Mouse (Mus musculus): ENCODE measurements at regions not wholly inside any gene's neighbourhood (a gene's known extent, or its start where the extent isn't known, plus 50 kb on each side); places are given as distances from the start of the nearest gene placed in this dataset.
A peak's percentile ranks its signal among the peaks of the same experiment; 100 is the strongest.

- Histone ChIP-seq H3K9ac (no peak overlapping the region), H3K27me3 (no peaks in the 10 kb centered on the region), H3K4me3 (replicated peaks) (no peak overlapping the region), H3K9me3 (no peaks in the 10 kb centered on the region), H3K36me3 (replicated peaks) (no peaks in the 10 kb centered on the region), H3K27ac (no peak overlapping the region), H3K4me2 (no peak overlapping the region), H3K4me1 (no peaks in the 10 kb centered on the region)
- ATAC-seq (ENCODE audit: low FRiP score) = no peak
Observed at GRCm38 (mm10) chr2:50822738-50823137, 326.2 kb downstream of the Rnd3 start.

GRCm38 (mm10) chr2:50819305-50819665, 329.6 kb downstream of the Rnd3 start:
- H3K4me2 ChIP-seq = no peak overlapping the region
- no peaks in the 10 kb centered on the region for H3K4me1 ChIP-seq
- H3K36me3 ChIP-seq (replicated peaks) = no peaks in the 10 kb centered on the region
- no peaks in the 10 kb centered on the region for H3K27me3 ChIP-seq
- H3K9me3 ChIP-seq = no peaks in the 10 kb centered on the region
- H3K4me3 ChIP-seq (replicated peaks) = no peak overlapping the region
- ATAC-seq (ENCODE audit: low FRiP score) = no peak
- H3K27ac ChIP-seq = no peak overlapping the region
- no peak overlapping the region for H3K9ac ChIP-seq
- WGBS = 87% methylated on average over 5 of the region's 5 CpGs

- WGBS = 87% methylated on average over 7 of the region's 7 CpGs
- no peaks in the 10 kb centered on the region for H3K9me3 ChIP-seq
Observed at GRCm38 (mm10) chr2:50818557-50819304, 330.2 kb downstream of the Rnd3 start.

GRCm38 (mm10) chr2:50816364-50816763, 332.5 kb downstream of the Rnd3 start:
- peaks cover 14% of the 10 kb centered on the region for H3K4me1 ChIP-seq
- WGBS = 79% methylated on average over 5 of the region's 5 CpGs
- no peak overlapping the region for H3K4me2 ChIP-seq
- no peak overlapping the region for H3K27ac ChIP-seq
- H3K4me3 ChIP-seq (replicated peaks) = no peak overlapping the region
- H3K27me3 ChIP-seq = no peaks in the 10 kb centered on the region
- H3K36me3 ChIP-seq (replicated peaks) = no peaks in the 10 kb centered on the region
- no peaks in the 10 kb centered on the region for H3K9me3 ChIP-seq
- no peak for ATAC-seq (ENCODE audit: low FRiP score)
- H3K9ac ChIP-seq = no peak overlapping the region

More at GRCm38 (mm10) chr2:50818557-50819304, 330.2 kb downstream of the Rnd3 start:
- H3K36me3 ChIP-seq (replicated peaks) = no peaks in the 10 kb centered on the region
- H3K4me2 ChIP-seq = no peak overlapping the region
- H3K9ac ChIP-seq = no peak overlapping the region
- no peaks in the 10 kb centered on the region for H3K4me1 ChIP-seq
- H3K27ac ChIP-seq = no peak overlapping the region
- H3K27me3 ChIP-seq = no peaks in the 10 kb centered on the region
- no peak for ATAC-seq (ENCODE audit: low FRiP score)
- no peak overlapping the region for H3K4me3 ChIP-seq (replicated peaks)

GRCm38 (mm10) chr2:50815541-50815940, 333.4 kb downstream of the Rnd3 start:
- Histone ChIP-seq H3K9me3 (no peaks in the 10 kb centered on the region), H3K9ac (no peak overlapping the region), H3K4me1 (peaks cover 18% of the 10 kb centered on the region), H3K27me3 (no peaks in the 10 kb centered on the region), H3K36me3 (replicated peaks) (no peaks in the 10 kb centered on the region), H3K27ac (no peak overlapping the region), H3K4me3 (replicated peaks) (no peak overlapping the region), H3K4me2 (no peak overlapping the region)
- ATAC-seq (ENCODE audit: low FRiP score) = no peak
- WGBS = 45% methylated on average over 3 of the region's 3 CpGs

GRCm38 (mm10) chr2:50813568-50814461, 335.1 kb downstream of the Rnd3 start:
- Histone ChIP-seq H3K27ac (no peak overlapping the region), H3K4me1 (peaks cover 26% of the 10 kb centered on the region), H3K27me3 (no peaks in the 10 kb centered on the region), H3K4me3 (replicated peaks) (no peak overlapping the region), H3K36me3 (replicated peaks) (no peaks in the 10 kb centered on the region), H3K9ac (no peak overlapping the region), H3K4me2 (no peak overlapping the region), H3K9me3 (no peaks in the 10 kb centered on the region)
- 91% methylated on average over 9 of the region's 9 CpGs for WGBS
- no peak for ATAC-seq (ENCODE audit: low FRiP score)

GRCm38 (mm10) chr2:50812296-50812695, 336.6 kb downstream of the Rnd3 start:
- H3K27ac ChIP-seq = peak overlapping the region; percentile 13; the same call in 1 of the 2 replicates
- WGBS = 34% methylated on average over 4 of the region's 4 CpGs

GRCm38 (mm10) chr2:50810336-50811066, 338.4 kb downstream of the Rnd3 start:
- Histone ChIP-seq H3K27me3 (no peaks in the 10 kb centered on the region), H3K9me3 (no peaks in the 10 kb centered on the region), H3K4me1 (peaks cover 26% of the 10 kb centered on the region), H3K9ac (peak overlapping the region; percentile 3; the same call in 1 of the 2 replicates), H3K36me3 (replicated peaks) (no peaks in the 10 kb centered on the region), H3K4me2 (0 out of 2 replicates have a peak overlapping the region, but pooled peaks have one; percentile 17), H3K4me3 (replicated peaks) (no peak overlapping the region), H3K27ac (peak overlapping the region; percentile 87)
- peak; percentile 81 for ATAC-seq (ENCODE audit: low FRiP score)
- 3% methylated on average over 5 of the region's 5 CpGs for WGBS

More at GRCm38 (mm10) chr2:50812296-50812695, 336.6 kb downstream of the Rnd3 start:
- Histone ChIP-seq H3K4me1 (peaks cover 26% of the 10 kb centered on the region), H3K9ac (no peak overlapping the region), H3K9me3 (no peaks in the 10 kb centered on the region), H3K4me2 (no peak overlapping the region), H3K27me3 (no peaks in the 10 kb centered on the region), H3K4me3 (replicated peaks) (no peak overlapping the region), H3K36me3 (replicated peaks) (no peaks in the 10 kb centered on the region)
- ATAC-seq (ENCODE audit: low FRiP score) = no peak

GRCm38 (mm10) chr2:50809823-50810222, 339.1 kb downstream of the Rnd3 start:
- 15% methylated on average over 3 of the region's 3 CpGs for WGBS
- Histone ChIP-seq H3K4me3 (replicated peaks) (no peak overlapping the region), H3K4me1 (peaks cover 26% of the 10 kb centered on the region), H3K27me3 (no peaks in the 10 kb centered on the region), H3K36me3 (replicated peaks) (no peaks in the 10 kb centered on the region), H3K27ac (no peak overlapping the region), H3K9ac (no peak overlapping the region), H3K9me3 (no peaks in the 10 kb centered on the region), H3K4me2 (no peak overlapping the region)
- peak; percentile 58; the same call in 1 of the 2 replicates for ATAC-seq (ENCODE audit: low FRiP score)

GRCm38 (mm10) chr2:50807162-50807960, 341.6 kb downstream of the Rnd3 start:
- H3K4me1 ChIP-seq = peaks cover 22% of the 10 kb centered on the region
- ATAC-seq (ENCODE audit: low FRiP score) = no peak
- H3K9me3 ChIP-seq = no peaks in the 10 kb centered on the region
- no peaks in the 10 kb centered on the region for H3K27me3 ChIP-seq
- no peak overlapping the region for H3K4me3 ChIP-seq (replicated peaks)
- no peaks in the 10 kb centered on the region for H3K36me3 ChIP-seq (replicated peaks)
- H3K27ac ChIP-seq = no peak overlapping the region
- 89% methylated on average over 6 of the region's 6 CpGs for WGBS
- H3K4me2 ChIP-seq = no peak overlapping the region
- no peak overlapping the region for H3K9ac ChIP-seq

GRCm38 (mm10) chr2:50805645-50806044, 343.3 kb downstream of the Rnd3 start:
- ATAC-seq (ENCODE audit: low FRiP score) = no peak
- no peaks in the 10 kb centered on the region for H3K27me3 ChIP-seq
- WGBS = 92% methylated on average over 3 of the region's 3 CpGs

More at GRCm38 (mm10) chr2:50805645-50806044, 343.3 kb downstream of the Rnd3 start:
- Histone ChIP-seq H3K4me2 (no peak overlapping the region), H3K9me3 (no peaks in the 10 kb centered on the region), H3K9ac (no peak overlapping the region), H3K36me3 (replicated peaks) (no peaks in the 10 kb centered on the region), H3K4me3 (replicated peaks) (no peak overlapping the region), H3K4me1 (peaks cover 9% of the 10 kb centered on the region), H3K27ac (no peak overlapping the region)
